ENCODE assay signal across 8 mouse cellular contexts in the genomic region with DNA sequence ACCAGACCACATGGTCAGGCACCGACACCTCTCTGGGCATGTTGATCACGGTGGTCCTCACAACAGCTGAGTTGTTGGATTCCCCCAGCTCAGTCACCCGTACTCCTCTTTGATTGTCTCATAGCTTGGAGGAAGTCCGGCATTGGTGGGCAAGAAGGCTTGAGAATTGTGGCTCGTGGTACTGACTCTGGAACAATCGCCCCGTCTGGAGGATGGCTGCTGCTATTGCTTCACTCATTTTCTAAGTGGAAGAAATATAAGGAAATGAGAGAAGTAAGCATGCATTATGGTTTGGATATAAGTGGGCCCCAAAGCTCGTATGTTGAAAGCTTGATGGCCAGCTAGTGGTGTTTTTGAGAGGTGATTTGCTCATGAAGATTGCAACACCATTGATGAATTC. TPM values are rescaled to one million over a fixed set of nuclear protein-coding genes. Genes with fewer than 3 reads are reported as not detected.
A peak's percentile ranks its signal among the peaks of the same experiment; 100 is the strongest.
DNase-seq lines count a peak whose midpoint lies in the region.

No protein-coding gene starts in this region.

- DNase-seq in cerebellum, postnatal 25 days: peak; percentile 10 to 17
- peak; percentile 15 to 36 for DNase-seq in heart, adult 18-20 months
- DNase-seq in kidney, adult 11 months: peak; percentile 23
- peak; percentile 46 to 48 for DNase-seq in kidney, postnatal 25 days
- peak; percentile 11 to 25 for DNase-seq in layer of hippocampus, postnatal 10 days (ENCODE audit: low spot score in 2 of 2)
- DNase-seq in left cerebral cortex, postnatal 25 days (ENCODE audit: low spot score in 2 of 2): peak; percentile 24 to 27
- peak; percentile 10 for DNase-seq in ovary, postnatal 14 days (ENCODE audit: low spot score)
- peak; percentile 18 for DNase-seq in thymus, postnatal 4 days

- intact Hi-C loops in left cerebral cortex, postnatal 25 days (cut with DNase I): loop anchor here (1.0 kb wide), 1 partner anchor 98 kb away; no protein-coding TSS in a partner anchor

RNA-seq across cellular contexts. Expression of gene Morc2a, which starts 15.7 kb away (rescaled TPM):
- total RNA-seq in heart, adult 18-20 months (2021): 10 to 100 TPM; 16.8 to 20.7 TPM
- 10 to 100 TPM; 41.6 to 46.6 TPM for total RNA-seq in layer of hippocampus, postnatal 10 days (2021)
- total RNA-seq in left cerebral cortex, postnatal 25 days (2021): 10 to 100 TPM; 39.6 to 41.9 TPM

Comparison
In these comparisons a context has a peak if more than half of its experiments do, and no peak if none do; other contexts are left out.
1. Peak in every context shown above with its lines: DNase-seq.